Mouse (Mus musculus) heart, adult 2 months (tissue): ENCODE measurements around the gene Usp29.

Source experiments
- CTCF ChIP-seq: fragments of 200-600 bp; IDR thresholded peaks from 2 replicates; pipeline ENCODE4 v1.8.1; 2022; ENCODE audit warnings: antibody characterized with exemption, mild to moderate bottlenecking, moderate library complexity
- EP300 ChIP-seq: fragments of 200-500 bp; IDR thresholded peaks from 2 replicates; pipeline ENCODE4 v1.6.1; 2011; ENCODE audit warnings: low read depth, low read length, control low read depth; ENCODE audit not compliant: insufficient read depth
- POLR2A ChIP-seq: fragments of 200-500 bp; IDR thresholded peaks from 2 replicates; pipeline ENCODE4 v1.6.1; 2011; ENCODE audit warnings: mild to moderate bottlenecking, low read depth, low read length, control low read depth; ENCODE audit not compliant: insufficient read depth

- TF ChIP-seq EP300 (no peak), POLR2A (no peak), CTCF (no peak)
Measured at GRCm38 (mm10) chr7:6753440-6753839, 23.1 kb downstream of the Usp29 start.
